Mouse (Mus musculus) spleen, adult 2 months (tissue): ENCODE data around the gene Fbxw9.

Experiments
- CTCF ChIP-seq: fragments of 200-500 bp; IDR thresholded peaks from 2 replicates; pipeline ENCODE4 v1.5.1; 2011; ENCODE audit warnings: mild to moderate bottlenecking, inconsistent platforms; ENCODE audit not compliant: insufficient read depth, insufficient read length, insufficient replicate concordance; ENCODE audit errors: extremely low read depth
- POLR2A ChIP-seq: fragments of 200-500 bp; IDR thresholded peaks from 2 replicates; pipeline ENCODE4 v1.6.1; 2011; ENCODE audit warnings: low read depth, low read length, inconsistent platforms

- TF ChIP-seq POLR2A: no peak
- TF ChIP-seq CTCF: no peak
Observed at GRCm38 (mm10) chr8:85088771-85089170, 28.9 kb downstream of the Fbxw9 start.
